Mouse (Mus musculus): ENCODE results near the gene 2510009E07Rik. TPM values are rescaled to one million over a fixed set of nuclear protein-coding genes. Genes with fewer than 3 reads are reported as not detected.
A peak's percentile ranks its signal among the peaks of the same experiment; 100 is the strongest.
"Not testable (repeated sequence)": the region's sequence is repeated elsewhere in the genome, so short reads cannot be mapped to it uniquely, and the experiment has no call there.

Gene 2510009E07Rik
- polyA plus RNA-seq, 1 experiment from 2014 or later, result 73.9 TPM

DNA sequence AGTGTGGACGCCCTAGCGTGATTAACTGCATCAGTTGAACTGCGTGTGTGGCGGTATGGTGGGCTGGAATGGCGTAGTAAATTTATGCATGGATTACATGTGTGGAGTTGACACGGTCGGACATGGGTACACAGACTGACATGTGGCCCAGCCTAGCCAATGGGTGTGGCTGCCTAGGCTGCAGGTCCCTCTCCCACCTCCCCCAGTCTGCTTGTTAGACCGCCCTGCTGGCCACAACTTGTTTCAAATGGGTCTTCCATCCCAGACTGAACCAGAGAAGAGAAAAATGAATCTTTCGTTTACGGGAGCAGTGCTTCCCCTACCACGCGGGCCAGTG lies 745 bp upstream of the 2510009E07Rik start:
- DNase-seq, result peak; percentile 81
- Histone ChIP-seq H3K9me3 (ENCODE audit: control insufficient read depth, low read length) (no peaks in the 10 kb centered on the region), H3K36me3 (ENCODE audit: control insufficient read depth, insufficient read depth, low read length) (no peaks in the 10 kb centered on the region), H3K4me1 (ENCODE audit: control insufficient read depth, insufficient read depth, low read length) (peaks cover 32% of the 10 kb centered on the region), H3K27me3 (ENCODE audit: control insufficient read depth, insufficient read depth, low read length) (no peaks in the 10 kb centered on the region), H3K4me3 (replicated peaks; ENCODE audit: low read depth, low read length) (peak overlapping the region; percentile 88), H3K9ac (replicated peaks; ENCODE audit: low read length) (peak overlapping the region; percentile 98), H3K27ac (replicated peaks; ENCODE audit: low read depth, low read length) (peak overlapping the region; percentile 98), H3K4me2 (ENCODE audit: low read length) (peak overlapping the region; percentile 92)
- 1% methylated on average over 12 of the region's 12 CpGs for WGBS
- peak; percentile 76 for ATAC-seq (ENCODE audit: low FRiP score, low TSS enrichment)

GRCm38 (mm10) chr16:21693981-21694462 lies 443 bp downstream of the 2510009E07Rik start:
- Histone ChIP-seq H3K9ac (replicated peaks; ENCODE audit: low read length) (peak overlapping the region; percentile 98), H3K9me3 (ENCODE audit: control insufficient read depth, low read length) (no peaks in the 10 kb centered on the region), H3K36me3 (ENCODE audit: control insufficient read depth, insufficient read depth, low read length) (no peaks in the 10 kb centered on the region), H3K4me3 (replicated peaks; ENCODE audit: low read depth, low read length) (peak overlapping the region; percentile 88), H3K27me3 (ENCODE audit: control insufficient read depth, insufficient read depth, low read length) (no peaks in the 10 kb centered on the region), H3K4me2 (ENCODE audit: low read length) (peak overlapping the region; percentile 92), H3K27ac (replicated peaks; ENCODE audit: low read depth, low read length) (peak overlapping the region; percentile 98), H3K4me1 (ENCODE audit: control insufficient read depth, insufficient read depth, low read length) (peaks cover 35% of the 10 kb centered on the region)
- peak; percentile 83 for DNase-seq
- ATAC-seq (ENCODE audit: low FRiP score, low TSS enrichment), result peak; percentile 71
- under 1% methylated on average over 45 of the region's 45 CpGs for WGBS

GRCm38 (mm10) chr16:21690216-21690755 lies 4.2 kb downstream of the 2510009E07Rik start:
- Histone ChIP-seq H3K4me2 (ENCODE audit: low read length) (peak overlapping the region; percentile 92), H3K36me3 (ENCODE audit: control insufficient read depth, insufficient read depth, low read length) (peaks cover 12% of the 10 kb centered on the region; the same call in 1 of the 2 replicates), H3K27me3 (ENCODE audit: control insufficient read depth, insufficient read depth, low read length) (no peaks in the 10 kb centered on the region), H3K4me1 (ENCODE audit: control insufficient read depth, insufficient read depth, low read length) (peaks cover 32% of the 10 kb centered on the region), H3K27ac (replicated peaks; ENCODE audit: low read depth, low read length) (no peak overlapping the region), H3K4me3 (replicated peaks; ENCODE audit: low read depth, low read length) (no peak overlapping the region), H3K9me3 (ENCODE audit: control insufficient read depth, low read length) (no peaks in the 10 kb centered on the region), H3K9ac (replicated peaks; ENCODE audit: low read length) (no peak overlapping the region)
- WGBS, result 15% methylated on average over 5 of the region's 5 CpGs
- no peak for DNase-seq
- ATAC-seq (ENCODE audit: low FRiP score, low TSS enrichment), result no peak

DNA sequence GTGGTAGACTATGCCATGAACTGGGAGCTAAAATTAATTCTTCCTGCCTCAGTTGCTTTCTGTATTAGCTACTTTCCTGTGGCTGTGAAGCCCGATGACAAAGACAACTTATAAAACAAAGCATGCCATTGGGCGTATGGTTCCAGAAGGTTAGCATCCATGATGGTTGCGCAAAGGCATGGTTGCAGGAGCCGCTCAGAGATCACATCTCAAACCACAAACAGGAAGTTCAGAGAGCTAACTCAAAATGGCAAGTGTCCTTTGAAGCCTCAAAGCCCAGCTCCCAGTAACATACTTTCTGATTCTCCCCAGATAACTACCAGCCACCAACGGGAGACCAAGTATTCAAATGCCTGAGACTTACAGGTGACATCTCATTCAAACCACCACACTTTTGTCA lies 5.3 kb downstream of the 2510009E07Rik start:
- H3K4me1 ChIP-seq (ENCODE audit: control insufficient read depth, insufficient read depth, low read length), result peaks cover 31% of the 10 kb centered on the region
- DNase-seq, result no peak
- no peak overlapping the region for H3K27ac ChIP-seq (replicated peaks; ENCODE audit: low read depth, low read length)
- no peaks in the 10 kb centered on the region; the same call in 1 of the 2 replicates for H3K9me3 ChIP-seq (ENCODE audit: control insufficient read depth, low read length)
- ATAC-seq (ENCODE audit: low FRiP score, low TSS enrichment), result no peak
- WGBS, result 92% methylated on average over 5 of the region's 5 CpGs
- no peaks in the 10 kb centered on the region for H3K27me3 ChIP-seq (ENCODE audit: control insufficient read depth, insufficient read depth, low read length)
- no peak overlapping the region for H3K4me2 ChIP-seq (ENCODE audit: low read length)
- peaks cover 12% of the 10 kb centered on the region; the same call in 1 of the 2 replicates for H3K36me3 ChIP-seq (ENCODE audit: control insufficient read depth, insufficient read depth, low read length)
- H3K4me3 ChIP-seq (replicated peaks; ENCODE audit: low read depth, low read length), result no peak overlapping the region
- no peak overlapping the region for H3K9ac ChIP-seq (replicated peaks; ENCODE audit: low read length)

- Histone ChIP-seq H3K9ac (replicated peaks; ENCODE audit: low read length) (no peak overlapping the region), H3K27ac (replicated peaks; ENCODE audit: low read depth, low read length) (no peak overlapping the region), H3K36me3 (ENCODE audit: control insufficient read depth, insufficient read depth, low read length) (peaks cover 17% of the 10 kb centered on the region; the same call in 1 of the 2 replicates), H3K4me3 (replicated peaks; ENCODE audit: low read depth, low read length) (no peak overlapping the region), H3K4me1 (ENCODE audit: control insufficient read depth, insufficient read depth, low read length) (peaks cover 23% of the 10 kb centered on the region), H3K27me3 (ENCODE audit: control insufficient read depth, insufficient read depth, low read length) (no peaks in the 10 kb centered on the region), H3K9me3 (ENCODE audit: control insufficient read depth, low read length) (peaks cover 5% of the 10 kb centered on the region), H3K4me2 (ENCODE audit: low read length) (no peak overlapping the region)
- no peak for DNase-seq
- no peak for ATAC-seq (ENCODE audit: low FRiP score, low TSS enrichment)
- 96% methylated on average over 5 of the region's 5 CpGs for WGBS
These were observed 7.1 kb downstream of the 2510009E07Rik start for GRCm38 (mm10) chr16:21687406-21687805.

DNA sequence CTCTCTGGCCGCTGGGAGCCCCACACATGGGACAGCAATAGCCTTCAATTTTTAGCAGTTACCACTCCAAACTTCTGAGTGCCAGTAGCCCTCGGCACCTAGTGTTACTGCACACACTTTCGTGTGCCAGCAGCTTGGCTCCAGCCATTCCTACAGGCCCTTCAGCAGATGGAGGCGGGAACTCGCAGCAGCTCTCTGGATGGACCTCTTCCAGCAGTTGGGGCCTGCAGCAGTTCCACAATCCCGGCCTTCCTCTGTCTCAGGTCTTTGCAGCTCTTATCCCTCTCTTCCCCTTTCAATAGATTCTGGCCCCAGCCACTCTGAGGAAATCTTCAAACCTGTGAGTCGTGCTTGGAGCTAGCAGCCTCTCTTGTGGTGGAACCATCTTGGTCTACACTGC lies 17.7 kb downstream of the 2510009E07Rik start:
- no peak overlapping the region for H3K27ac ChIP-seq (replicated peaks; ENCODE audit: low read depth, low read length)
- H3K4me2 ChIP-seq (ENCODE audit: low read length), result no peak overlapping the region
- DNase-seq (no peak), ATAC-seq (ENCODE audit: low FRiP score, low TSS enrichment) (no peak)
- no peak overlapping the region for H3K9ac ChIP-seq (replicated peaks; ENCODE audit: low read length)
- WGBS, result 94% methylated on average over 7 of the region's 7 CpGs
- no peak overlapping the region for H3K4me3 ChIP-seq (replicated peaks; ENCODE audit: low read depth, low read length)
- H3K4me1 ChIP-seq (ENCODE audit: control insufficient read depth, insufficient read depth, low read length), result 0 out of 2 replicates have a peak, but pooled peaks cover 3% of the 10 kb centered on the region
- no peaks in the 10 kb centered on the region for H3K9me3 ChIP-seq (ENCODE audit: control insufficient read depth, low read length)
- peaks cover 16% of the 10 kb centered on the region for H3K36me3 ChIP-seq (ENCODE audit: control insufficient read depth, insufficient read depth, low read length)
- no peaks in the 10 kb centered on the region for H3K27me3 ChIP-seq (ENCODE audit: control insufficient read depth, insufficient read depth, low read length)

- not testable (repeated sequence) for H3K4me1 ChIP-seq (ENCODE audit: control insufficient read depth, insufficient read depth, low read length); ATAC-seq (ENCODE audit: low FRiP score, low TSS enrichment); H3K9me3 ChIP-seq (ENCODE audit: control insufficient read depth, low read length); DNase-seq; H3K4me3 ChIP-seq (replicated peaks; ENCODE audit: low read depth, low read length); H3K27me3 ChIP-seq (ENCODE audit: control insufficient read depth, insufficient read depth, low read length); H3K4me2 ChIP-seq (ENCODE audit: low read length); H3K27ac ChIP-seq (replicated peaks; ENCODE audit: low read depth, low read length); H3K9ac ChIP-seq (replicated peaks; ENCODE audit: low read length)
- H3K36me3 ChIP-seq (ENCODE audit: control insufficient read depth, insufficient read depth, low read length), result peaks cover 16% of the 10 kb centered on the region
- 100% methylated on average over 1 of the region's 1 CpGs for WGBS
These were observed 20.8 kb downstream of the 2510009E07Rik start for GRCm38 (mm10) chr16:21673651-21674050.

DNA sequence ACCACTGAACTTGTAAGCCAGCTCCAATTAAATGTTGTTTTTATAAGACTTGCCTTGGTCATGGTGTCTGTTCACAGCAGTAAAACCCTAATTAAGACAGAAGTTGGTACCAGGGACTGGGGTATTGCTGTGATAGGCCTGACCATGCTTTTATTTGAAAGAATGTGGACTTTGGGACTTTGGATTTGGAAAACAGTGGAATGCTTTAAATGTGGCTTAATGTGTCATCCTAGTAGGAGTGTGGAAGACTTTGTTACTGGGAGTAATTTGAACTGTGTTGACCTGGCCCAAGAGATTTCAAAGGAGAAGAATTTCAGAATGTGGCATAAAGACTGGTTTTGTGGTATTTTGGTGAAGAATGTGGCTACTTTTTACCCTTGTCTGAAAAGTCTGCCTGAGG lies 21.4 kb downstream of the 2510009E07Rik start:
- H3K27ac ChIP-seq (replicated peaks; ENCODE audit: low read depth, low read length); H3K9me3 ChIP-seq (ENCODE audit: control insufficient read depth, low read length); H3K4me2 ChIP-seq (ENCODE audit: low read length); DNase-seq; H3K9ac ChIP-seq (replicated peaks; ENCODE audit: low read length); ATAC-seq (ENCODE audit: low FRiP score, low TSS enrichment); H3K27me3 ChIP-seq (ENCODE audit: control insufficient read depth, insufficient read depth, low read length); H3K4me3 ChIP-seq (replicated peaks; ENCODE audit: low read depth, low read length); H3K4me1 ChIP-seq (ENCODE audit: control insufficient read depth, insufficient read depth, low read length): not testable (repeated sequence)
- peaks cover 16% of the 10 kb centered on the region for H3K36me3 ChIP-seq (ENCODE audit: control insufficient read depth, insufficient read depth, low read length)

DNA sequence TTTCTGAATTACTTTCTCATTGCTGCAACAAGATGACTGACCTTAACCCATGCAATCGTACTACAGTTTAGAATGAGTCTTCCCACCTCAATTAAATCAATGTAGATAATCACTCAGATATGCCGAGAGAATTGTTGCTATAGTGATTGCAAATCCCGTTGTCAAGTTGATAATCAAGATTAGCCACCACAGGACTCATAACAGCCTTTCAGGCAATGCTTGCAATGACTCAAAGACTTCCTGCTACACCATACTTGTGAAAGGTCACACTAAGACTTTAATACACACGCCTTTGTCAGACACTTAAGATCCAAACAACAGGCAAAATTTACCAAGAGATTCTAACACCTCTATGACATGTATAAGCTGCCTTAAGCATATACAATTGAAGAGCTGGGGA lies 22.6 kb downstream of the 2510009E07Rik start:
- no peak for ATAC-seq (ENCODE audit: low FRiP score, low TSS enrichment)
- WGBS, result 69% methylated on average over 4 of the region's 4 CpGs
- 0 out of 2 replicates have a peak, but pooled peaks cover 5% of the 10 kb centered on the region for H3K9me3 ChIP-seq (ENCODE audit: control insufficient read depth, low read length)
- H3K27ac ChIP-seq (replicated peaks; ENCODE audit: low read depth, low read length), result no peak overlapping the region
- no peak overlapping the region for H3K4me3 ChIP-seq (replicated peaks; ENCODE audit: low read depth, low read length)
- no peaks in the 10 kb centered on the region for H3K27me3 ChIP-seq (ENCODE audit: control insufficient read depth, insufficient read depth, low read length)
- H3K4me2 ChIP-seq (ENCODE audit: low read length), result no peak overlapping the region
- DNase-seq, result no peak
- H3K36me3 ChIP-seq (ENCODE audit: control insufficient read depth, insufficient read depth, low read length), result peaks cover 11% of the 10 kb centered on the region
- no peaks in the 10 kb centered on the region for H3K4me1 ChIP-seq (ENCODE audit: control insufficient read depth, insufficient read depth, low read length)
- no peak overlapping the region for H3K9ac ChIP-seq (replicated peaks; ENCODE audit: low read length)

All from midbrain, embryonic 14.5 days (tissue).